Mouse (Mus musculus) bone marrow macrophage, adult 2 months (primary cell): ENCODE results near the gene Ezr. TPM values are rescaled to one million over a fixed set of nuclear protein-coding genes. Genes with fewer than 3 reads are reported as not detected.

Source experiments
- H3K27ac ChIP-seq: 2 replicates; pipeline ENCODE4 v1.5.1; 2012; ENCODE audit warnings: low read depth, low read length; ENCODE audit not compliant: insufficient read depth
- H3K4me1 ChIP-seq: 2 replicates; pipeline ENCODE4 v1.6.1; 2012; ENCODE audit warnings: low read length; ENCODE audit not compliant: control insufficient read depth, insufficient read depth
- H3K4me3 ChIP-seq: 2 replicates; pipeline ENCODE4 v1.5.1; 2012; ENCODE audit warnings: mild to moderate bottlenecking, low read length, moderate library complexity; ENCODE audit not compliant: insufficient read depth
- CTCF ChIP-seq: IDR thresholded peaks from 2 replicates; pipeline ENCODE4 v1.5.1; 2012; ENCODE audit warnings: low read depth, mild to moderate bottlenecking, low read length, moderate library complexity
- POLR2A ChIP-seq: IDR thresholded peaks from 2 replicates; pipeline ENCODE4 v1.6.1; 2012; ENCODE audit warnings: mild to moderate bottlenecking, low read depth, low read length, borderline replicate concordance
- polyA plus RNA-seq: library from polyadenylated mRNA; stranded (reverse); fragments of >200 nt; gene quantifications from 2 replicates; pipeline ENCODE4 v1.2.4, GENCODE M21; 2012; ENCODE audit not compliant: missing spikeins, insufficient read depth, insufficient read length

Ezr gene
- polyA plus RNA-seq, 1 experiment: 19.4 TPM

GRCm38 (mm10) chr17:6746452-6747231 is 35.9 kb downstream of the Ezr start:
- no peak overlapping the region; the same call in 1 of the 2 replicates for H3K4me3 ChIP-seq
- no peak overlapping the region for H3K27ac ChIP-seq
- no peak for TF ChIP-seq POLR2A
- no peak for TF ChIP-seq CTCF
- H3K4me1 ChIP-seq: peaks cover 45% of the 10 kb centered on the region

- Histone ChIP-seq H3K4me3 (no peak overlapping the region), H3K27ac (no peak overlapping the region), H3K4me1 (peaks cover 51% of the 10 kb centered on the region)
- TF ChIP-seq POLR2A (no peak), CTCF (no peak)
These were observed 36.6 kb downstream of the Ezr start for GRCm38 (mm10) chr17:6745975-6746374.

- H3K4me1 ChIP-seq: peaks cover 51% of the 10 kb centered on the region
These were observed 37.1 kb downstream of the Ezr start for GRCm38 (mm10) chr17:6745503-6745902.

GRCm38 (mm10) chr17:6744871-6745270 is 37.7 kb downstream of the Ezr start:
- no peak overlapping the region for H3K4me3 ChIP-seq
- peaks cover 51% of the 10 kb centered on the region for H3K4me1 ChIP-seq
- no peak for TF ChIP-seq CTCF
- no peak overlapping the region for H3K27ac ChIP-seq

More at GRCm38 (mm10) chr17:6745503-6745902, 37.1 kb downstream of the Ezr start:
- H3K4me3 ChIP-seq: no peak overlapping the region
- no peak overlapping the region for H3K27ac ChIP-seq
- TF ChIP-seq CTCF (no peak), POLR2A (no peak)

- H3K4me1 ChIP-seq: peaks cover 49% of the 10 kb centered on the region
- no peak overlapping the region for H3K27ac ChIP-seq
- TF ChIP-seq POLR2A (no peak), CTCF (no peak)
- H3K4me3 ChIP-seq: no peak overlapping the region
These were observed 38.2 kb downstream of the Ezr start for GRCm38 (mm10) chr17:6744366-6744765.

GRCm38 (mm10) chr17:6743787-6744239 is 38.8 kb downstream of the Ezr start:
- H3K27ac ChIP-seq: no peak overlapping the region
- TF ChIP-seq CTCF (no peak), POLR2A (no peak)
- H3K4me3 ChIP-seq: no peak overlapping the region
- peaks cover 47% of the 10 kb centered on the region for H3K4me1 ChIP-seq

GRCm38 (mm10) chr17:6743039-6743575 is 39.5 kb downstream of the Ezr start:
- TF ChIP-seq POLR2A (no peak), CTCF (no peak)
- Histone ChIP-seq H3K27ac (no peak overlapping the region), H3K4me3 (no peak overlapping the region), H3K4me1 (peaks cover 40% of the 10 kb centered on the region)

GRCm38 (mm10) chr17:6742083-6743038 is 40.2 kb downstream of the Ezr start:
- H3K4me1 ChIP-seq: peaks cover 32% of the 10 kb centered on the region
- no peak overlapping the region for H3K27ac ChIP-seq
- H3K4me3 ChIP-seq: no peak overlapping the region
- TF ChIP-seq CTCF (no peak), POLR2A (no peak)

GRCm38 (mm10) chr17:6741271-6741670 is 41.3 kb downstream of the Ezr start:
- Histone ChIP-seq H3K4me3 (no peak overlapping the region), H3K4me1 (peaks cover 24% of the 10 kb centered on the region), H3K27ac (no peak overlapping the region)
- no peak for TF ChIP-seq POLR2A
- no peak for TF ChIP-seq CTCF
